Mouse (Mus musculus) liver, adult 2 months (tissue): ENCODE results near the gene Bcl2l14. TPM values are rescaled to one million over a fixed set of nuclear protein-coding genes. Genes with fewer than 3 reads are reported as not detected.

Experiments
- DNase-seq: peaks from one replicate; pipeline ENCODE4 v3.0.0-alpha.2; 2011; ENCODE audit warnings: low read depth, low spot score; ENCODE audit errors: extremely low read depth
- H3K27ac ChIP-seq: fragments of 200-500 bp; replicated peaks from 2 replicates; pipeline ENCODE4 v1.5.1; 2012; ENCODE audit warnings: low read depth, mild to moderate bottlenecking, control low read depth, inconsistent platforms, low read length; ENCODE audit not compliant: insufficient read depth
- H3K27me3 ChIP-seq: fragments of 200-500 bp; 2 replicates; pipeline ENCODE4 v1.6.1; 2012; ENCODE audit warnings: mild to moderate bottlenecking, moderate library complexity, low read length, inconsistent platforms; ENCODE audit not compliant: control insufficient read depth, insufficient read depth
- H3K36me3 ChIP-seq: fragments of 200-500 bp; 2 replicates; pipeline ENCODE4 v1.6.1; 2012; ENCODE audit warnings: low read length, inconsistent platforms; ENCODE audit not compliant: control insufficient read depth, insufficient read depth
- H3K4me1 ChIP-seq: fragments of 200-500 bp; 2 replicates; pipeline ENCODE4 v1.6.1; 2011; ENCODE audit warnings: low read length; ENCODE audit not compliant: control insufficient read depth, insufficient read depth
- H3K4me3 ChIP-seq: fragments of 200-500 bp; 2 replicates; pipeline ENCODE4 v1.5.1; 2011; ENCODE audit warnings: low read depth, mild to moderate bottlenecking, control low read depth, low read length, moderate library complexity; ENCODE audit not compliant: insufficient read depth
- H3K79me2 ChIP-seq: fragments of 200-500 bp; 2 replicates; pipeline ENCODE4 v1.6.1; 2012; ENCODE audit warnings: inconsistent platforms, mild to moderate bottlenecking, low read length, moderate library complexity; ENCODE audit not compliant: control insufficient read depth, insufficient read depth
- H3K9ac ChIP-seq: fragments of 200-500 bp; 2 replicates; pipeline ENCODE4 v1.6.1; 2012; ENCODE audit warnings: low read depth, mild to moderate bottlenecking, control low read depth, inconsistent platforms, low read length
- CTCF ChIP-seq: fragments of 200-500 bp; IDR thresholded peaks from 2 replicates; pipeline ENCODE4 v1.5.1; 2011; ENCODE audit warnings: low read depth, low read length, control low read depth
- POLR2A ChIP-seq: fragments of 200-500 bp; IDR thresholded peaks from 2 replicates; pipeline ENCODE4 v1.6.1; 2011; ENCODE audit warnings: low read length, control low read depth; ENCODE audit not compliant: insufficient read depth; ENCODE audit errors: extremely low read depth
- WGBS: fragments of 180-500 bp; shearing (Covaris S2); methylation state at CpG from one replicate; pipeline ENCODE4 v1.1.7; 2018; 5-methylcytosine and 5-hydroxymethylcytosine counted together
- polyA plus RNA-seq: library from polyadenylated mRNA; depleted of rRNA; stranded (reverse); fragments of >200 nt; gene quantifications from 2 replicates; pipeline ENCODE4 v1.2.3, GENCODE M21; 2012
- total RNA-seq: library from RNA; depleted of rRNA; stranded (reverse); fragments of >200 nt; gene quantifications from 2 replicates; pipeline ENCODE4 v1.2.3, GENCODE M21; 2014

The Bcl2l14 gene
- total and polyA plus RNA-seq, 2 experiments = 0.37 TPM; not detected in 1

DNA sequence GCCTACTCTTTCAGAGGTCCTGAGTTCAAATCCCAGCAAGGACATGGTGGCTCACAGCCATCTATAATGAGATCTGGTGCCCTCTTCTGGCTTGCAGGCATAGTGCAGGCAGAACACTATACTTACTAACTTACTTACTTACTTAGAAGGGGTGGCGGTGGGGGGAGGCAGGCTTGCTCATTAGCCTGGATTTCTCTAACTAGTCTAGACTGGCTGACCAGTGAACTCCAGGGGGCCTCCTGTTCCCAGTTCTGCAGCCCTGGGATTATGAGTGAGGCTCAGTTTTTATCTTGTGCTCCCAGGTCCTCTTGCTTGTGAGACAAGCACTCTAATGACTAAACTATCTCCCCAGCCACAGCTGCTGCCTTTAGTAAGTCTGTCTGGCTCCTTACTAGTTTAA is 58.0 kb downstream of the Bcl2l14 start:
- DNase-seq = no peak
- H3K27ac ChIP-seq = no peak overlapping the region

DNA sequence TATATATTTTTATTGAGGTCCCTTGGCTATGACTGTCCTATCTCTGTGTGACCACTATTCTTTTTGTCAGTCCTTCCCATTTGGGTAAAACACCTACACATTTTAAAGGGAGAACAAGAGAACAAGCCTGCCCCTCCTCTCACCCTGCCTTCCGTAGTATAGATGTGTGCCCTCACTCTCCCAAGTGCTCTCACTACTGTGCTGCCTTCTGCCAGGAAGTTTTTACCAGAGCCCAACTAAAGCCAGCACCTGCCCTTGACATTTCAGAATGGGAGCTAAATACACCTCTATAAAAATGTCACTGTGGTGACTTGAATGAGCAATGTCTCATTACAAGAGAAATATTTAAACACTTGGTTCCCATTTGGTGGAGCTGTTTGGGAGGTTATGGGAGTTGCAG is 62.3 kb downstream of the Bcl2l14 start:
- WGBS = 90% methylated on average over 1 of the region's 1 CpGs
- Histone ChIP-seq H3K9ac (no peak overlapping the region), H3K4me1 (no peaks in the 10 kb centered on the region), H3K27me3 (no peaks in the 10 kb centered on the region), H3K36me3 (peaks cover 69% of the 10 kb centered on the region), H3K27ac (no peak overlapping the region), H3K79me2 (no peaks in the 10 kb centered on the region), H3K4me3 (no peak overlapping the region)
- no peak for DNase-seq
- TF ChIP-seq CTCF (no peak), POLR2A (no peak)

More for the DNA sequence above, 58.0 kb downstream of the Bcl2l14 start:
- Histone ChIP-seq H3K27me3 (no peaks in the 10 kb centered on the region), H3K9ac (no peak overlapping the region), H3K79me2 (no peaks in the 10 kb centered on the region), H3K36me3 (peaks cover 64% of the 10 kb centered on the region), H3K4me3 (no peak overlapping the region), H3K4me1 (no peaks in the 10 kb centered on the region)
- TF ChIP-seq CTCF = peak; percentile 47; the same call in 1 of the 2 replicates
- TF ChIP-seq POLR2A = no peak
- WGBS = 95% methylated on average over 1 of the region's 1 CpGs

DNA sequence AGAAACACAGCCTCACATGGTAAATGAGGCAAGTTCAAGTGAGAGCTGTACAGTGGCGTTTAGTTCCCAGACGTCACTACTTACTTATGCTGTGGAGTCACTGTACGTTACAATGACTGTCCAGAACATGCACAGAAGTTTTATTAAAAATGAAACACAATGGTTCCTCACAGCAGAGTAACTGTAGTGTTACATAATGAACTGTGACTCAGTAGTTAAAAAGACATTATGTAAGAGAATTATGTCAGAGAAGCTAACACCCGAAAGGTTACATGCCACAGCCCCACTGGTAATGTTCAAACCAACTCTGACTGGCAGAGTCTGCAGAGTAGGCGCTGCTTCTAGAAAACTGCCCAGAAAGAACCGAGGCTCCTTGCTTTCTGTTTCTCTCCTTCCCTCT is 65.1 kb downstream of the Bcl2l14 start:
- H3K36me3 ChIP-seq = peaks cover 67% of the 10 kb centered on the region
- no peaks in the 10 kb centered on the region for H3K27me3 ChIP-seq
- WGBS = 76% methylated on average over 6 of the region's 6 CpGs
- no peak for TF ChIP-seq CTCF
- TF ChIP-seq POLR2A = no peak
- H3K79me2 ChIP-seq = no peaks in the 10 kb centered on the region
- no peak overlapping the region for H3K27ac ChIP-seq
- H3K9ac ChIP-seq = no peak overlapping the region
- no peaks in the 10 kb centered on the region for H3K4me1 ChIP-seq
- DNase-seq = no peak
- H3K4me3 ChIP-seq = no peak overlapping the region

DNA sequence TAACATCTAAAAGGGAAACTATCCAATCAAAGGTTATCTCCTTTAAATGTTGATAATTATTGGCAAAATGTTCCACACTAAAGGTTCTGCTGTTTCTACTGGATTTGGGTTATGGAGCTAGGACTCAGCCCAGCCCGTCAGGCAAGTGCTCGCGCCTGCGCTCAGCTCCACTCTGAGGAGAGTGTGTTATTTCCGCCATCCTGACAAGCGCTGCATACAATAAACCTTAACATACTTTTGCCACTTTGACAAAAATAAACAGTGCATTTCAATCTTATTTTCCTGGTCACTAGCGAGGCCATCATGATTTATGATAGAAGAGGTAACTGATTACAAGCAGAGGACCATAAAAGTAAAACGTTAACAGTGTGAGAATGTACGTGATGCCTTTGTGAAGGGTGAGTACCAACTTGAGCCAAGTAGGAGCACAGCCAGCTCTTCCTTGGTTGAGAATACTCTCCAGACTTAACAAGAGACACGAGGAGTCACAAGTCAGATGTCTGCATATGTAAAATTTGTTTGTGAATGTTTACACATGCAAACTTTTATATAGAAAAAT is 70.6 kb downstream of the Bcl2l14 start:
- H3K36me3 ChIP-seq = peaks cover 55% of the 10 kb centered on the region

DNA sequence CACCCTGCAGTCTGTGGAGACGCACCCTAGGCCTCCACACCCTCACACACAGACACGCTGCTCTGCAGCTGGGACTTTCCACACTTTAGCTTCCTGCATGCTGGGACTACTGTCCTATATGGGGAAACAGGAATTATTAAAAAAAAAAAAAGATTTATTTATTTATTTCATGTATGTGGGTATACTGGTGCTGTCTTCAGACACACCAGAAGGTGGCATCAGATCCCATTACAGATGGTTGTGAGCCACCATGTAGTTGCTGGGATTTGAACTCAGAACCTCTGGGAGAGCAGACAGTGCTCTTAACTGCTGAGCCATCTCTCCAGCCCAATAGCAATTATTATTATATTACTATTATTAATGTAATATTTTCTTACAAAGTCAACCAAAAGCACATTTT is 73.2 kb downstream of the Bcl2l14 start:
- Histone ChIP-seq H3K27me3 (no peaks in the 10 kb centered on the region), H3K9ac (no peak overlapping the region), H3K27ac (no peak overlapping the region), H3K4me1 (no peaks in the 10 kb centered on the region), H3K4me3 (no peak overlapping the region), H3K36me3 (peaks cover 42% of the 10 kb centered on the region), H3K79me2 (peaks cover 2% of the 10 kb centered on the region; the same call in 1 of the 2 replicates)
- TF ChIP-seq CTCF (no peak), POLR2A (no peak)
- no peak for DNase-seq
- 86% methylated on average over 2 of the region's 2 CpGs for WGBS

More for the DNA sequence above, 70.6 kb downstream of the Bcl2l14 start:
- Histone ChIP-seq H3K9ac (no peak overlapping the region), H3K27me3 (no peaks in the 10 kb centered on the region), H3K27ac (no peak overlapping the region), H3K4me1 (no peaks in the 10 kb centered on the region), H3K79me2 (0 out of 2 replicates have a peak, but pooled peaks cover 2% of the 10 kb centered on the region), H3K4me3 (no peak overlapping the region)
- no peak for DNase-seq
- TF ChIP-seq POLR2A = no peak
- TF ChIP-seq CTCF = no peak
- 94% methylated on average over 10 of the region's 10 CpGs for WGBS

DNA sequence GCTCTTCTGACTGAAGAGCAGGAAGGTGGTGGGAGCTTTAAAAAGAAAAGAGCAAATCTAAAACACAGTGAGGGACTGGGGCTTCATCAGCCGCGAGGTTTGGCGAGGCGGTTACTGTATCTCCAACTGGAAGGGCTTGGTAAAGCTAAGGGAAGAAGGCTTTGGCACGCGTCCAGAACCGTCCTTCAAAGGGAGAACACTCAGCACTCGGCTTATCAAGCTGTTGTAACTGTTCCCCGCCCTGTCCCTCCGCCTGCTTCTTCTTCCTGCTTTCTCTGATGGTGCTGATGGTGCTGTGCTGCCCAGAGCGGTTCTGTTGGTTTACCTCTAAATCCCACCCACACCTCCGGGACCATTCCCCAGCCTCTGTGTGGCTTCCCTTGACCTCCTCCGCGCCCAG is 74.7 kb downstream of the Bcl2l14 start:
- H3K4me3 ChIP-seq = no peak overlapping the region
- WGBS = 58% methylated on average over 14 of the region's 14 CpGs

More for the DNA sequence above, 74.7 kb downstream of the Bcl2l14 start:
- no peak for TF ChIP-seq CTCF
- no peak for TF ChIP-seq POLR2A
- Histone ChIP-seq H3K27ac (no peak overlapping the region), H3K36me3 (peaks cover 29% of the 10 kb centered on the region), H3K27me3 (no peaks in the 10 kb centered on the region), H3K79me2 (peaks cover 7% of the 10 kb centered on the region; the same call in 1 of the 2 replicates), H3K4me1 (no peaks in the 10 kb centered on the region), H3K9ac (no peak overlapping the region)
- peak; percentile 31 for DNase-seq
